Mouse (Mus musculus) left cerebral cortex, postnatal 36 days (tissue): ENCODE data around the gene Nphs1. TPM values are rescaled to one million over a fixed set of nuclear protein-coding genes. Genes with fewer than 3 reads are reported as not detected.
"Not testable (repeated sequence)": the region's sequence is repeated elsewhere in the genome, so short reads cannot be mapped to it uniquely, and the experiment has no call there.

ENCODE experiments used
- DNase-seq, 2 experiments: peaks; one replicate each; pipeline ENCODE4 v3.0.0; 2021 to 2022; ENCODE audit warnings: low spot score in 2 of 2, mixed read lengths in 1 of 2
- intact Hi-C: fragments of 180-260 bp; cut with DNase I; formaldehyde crosslinking; loops from one replicate; pipeline ENCODE4 v1.15.1; 2025
- total RNA-seq, 2 experiments: library from RNA; stranded (reverse); gene quantifications; 2 replicates each; pipeline ENCODE4 v1.2.3; 2021

Nphs1 gene
- total RNA-seq, 2 experiments from 2014 or later, result 0.99 to 1.00 TPM

DNA sequence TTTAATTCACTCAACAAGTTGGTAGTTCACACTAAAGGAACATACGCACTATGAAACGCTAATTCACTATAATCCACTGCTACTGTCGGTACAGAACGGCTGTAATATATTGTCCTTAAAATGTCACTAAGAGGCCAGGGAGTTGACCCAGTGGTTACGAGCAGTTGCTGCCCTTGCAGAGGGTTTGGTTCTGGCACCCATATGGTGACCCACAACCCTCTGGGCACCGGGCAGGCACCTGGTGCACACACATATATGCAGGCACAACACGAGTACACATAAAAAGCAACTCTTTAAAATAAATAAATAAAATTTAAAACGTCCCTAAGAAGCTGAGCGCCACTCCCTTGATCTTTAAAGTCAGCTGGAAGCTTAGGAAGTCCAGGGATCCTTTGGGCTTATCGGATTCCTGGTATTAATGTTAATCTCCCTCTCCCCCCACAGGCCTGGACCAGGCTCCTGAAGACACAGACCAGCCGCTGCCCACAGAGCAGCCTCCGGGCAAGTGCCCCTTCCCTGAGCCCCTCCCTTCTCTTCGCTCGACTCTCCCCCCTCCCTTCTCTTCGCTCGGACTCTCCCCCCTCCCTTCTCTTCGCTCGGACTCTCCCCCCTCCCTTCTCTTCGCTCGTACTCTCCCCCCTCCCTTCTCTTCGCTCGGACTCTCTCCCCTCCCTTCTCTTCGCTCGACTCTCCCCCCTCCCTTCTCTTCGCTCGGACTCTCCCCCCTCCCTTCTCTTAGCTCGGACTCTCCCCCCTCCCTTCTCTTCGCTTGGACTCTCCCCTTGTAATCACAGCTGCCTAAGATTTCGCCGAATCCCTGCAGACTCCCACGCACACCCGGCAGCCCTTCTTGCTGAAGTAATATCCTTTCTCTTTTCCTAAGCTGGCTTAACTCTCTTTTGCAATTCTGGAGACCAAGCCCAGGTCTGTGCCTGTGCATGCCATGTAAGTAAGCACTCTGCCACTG, 19.6 kb downstream of the Nphs1 start:
- intact Hi-C loops, result no loop called here
- DNase-seq, result peak; percentile 46 to 60

DNA sequence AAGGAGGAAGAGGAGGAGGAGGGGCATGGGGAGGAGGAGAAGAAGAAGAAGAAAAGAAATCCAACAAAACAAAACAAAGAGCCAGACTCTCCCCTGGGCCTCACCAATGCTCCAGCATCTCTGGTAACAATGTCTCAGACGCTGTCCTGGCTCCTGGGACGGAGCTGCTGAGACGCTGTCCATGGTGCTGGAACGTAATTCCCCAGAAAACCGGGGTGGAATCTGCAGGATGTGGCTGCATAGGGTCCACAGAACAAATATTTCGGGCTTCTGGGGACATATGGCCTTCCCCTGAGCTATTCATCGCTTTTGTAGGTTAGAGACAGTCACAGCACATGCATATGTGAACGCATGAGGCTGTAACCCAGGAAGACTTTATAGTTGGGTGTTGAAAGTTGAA, 26.1 kb downstream of the Nphs1 start:
- DNase-seq, result no peak
- intact Hi-C loops, result no loop called here

GRCm38 (mm10) chr7:30490251-30490956, 32.3 kb downstream of the Nphs1 start:
- DNase-seq, result peak; percentile 31 to 40
- intact Hi-C loops, result loop anchor here (5.0 kb wide), 2 partner anchors 47 to 48 kb away; partner anchors contain the start of gene Arhgap33

GRCm38 (mm10) chr7:30490957-30491307, 32.8 kb downstream of the Nphs1 start:
- intact Hi-C loops, result loop anchor here (5.0 kb wide), 2 partner anchors 46 to 49 kb away; partner anchors contain the start of gene Arhgap33
- no peak for DNase-seq

GRCm38 (mm10) chr7:30492765-30493164, 34.6 kb downstream of the Nphs1 start:
- DNase-seq, result peak; percentile 57 to 67
- intact Hi-C loops, result loop anchor here (5.0 kb wide), 2 partner anchors 45 to 50 kb away; partner anchors contain the start of gene Arhgap33

GRCm38 (mm10) chr7:30493401-30493931, 35.4 kb downstream of the Nphs1 start, which contains the start of gene Prodh2:
TSS of gene Prodh2 (plus strand) at chr7:30493622.
- intact Hi-C loops, result loop anchor here (5.0 kb wide), 2 partner anchors 44 to 51 kb away; partner anchors contain the start of gene Arhgap33

DNA sequence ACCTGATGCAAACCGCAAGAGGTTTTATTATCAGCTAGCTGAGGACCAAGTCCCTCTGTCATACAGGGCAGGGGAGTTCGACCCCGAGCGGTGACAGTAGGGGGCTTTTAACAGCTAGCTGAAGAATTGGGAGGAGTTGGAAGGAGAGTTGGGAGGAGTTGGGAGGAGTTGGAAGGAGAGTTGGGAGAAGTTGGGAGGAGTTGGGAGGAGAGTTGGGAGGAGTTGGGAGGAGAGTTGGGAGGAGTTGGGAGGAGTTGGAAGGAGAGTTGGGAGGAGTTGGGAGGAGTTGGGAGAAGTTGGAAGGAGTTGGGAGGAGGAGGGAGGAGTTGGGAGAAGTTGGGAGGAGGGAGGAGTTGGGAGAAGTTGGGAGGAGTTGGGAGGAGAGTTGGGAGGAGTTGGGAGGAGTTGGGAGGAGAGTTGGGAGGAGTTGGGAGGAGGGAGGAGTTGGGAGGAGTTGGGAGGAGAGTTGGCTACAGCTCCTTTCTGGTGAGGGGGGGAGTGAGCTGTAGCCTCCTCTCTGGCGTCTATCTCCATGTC, 37.5 kb downstream of the Nphs1 start:
- DNase-seq, intact Hi-C loops: not testable (repeated sequence)

More at GRCm38 (mm10) chr7:30493401-30493931, 35.4 kb downstream of the Nphs1 start, which contains the start of gene Prodh2:
- no peak for DNase-seq

- DNase-seq, intact Hi-C loops: not testable (repeated sequence)
Measured at GRCm38 (mm10) chr7:30501159-30501558, 43.0 kb downstream of the Nphs1 start.

DNA sequence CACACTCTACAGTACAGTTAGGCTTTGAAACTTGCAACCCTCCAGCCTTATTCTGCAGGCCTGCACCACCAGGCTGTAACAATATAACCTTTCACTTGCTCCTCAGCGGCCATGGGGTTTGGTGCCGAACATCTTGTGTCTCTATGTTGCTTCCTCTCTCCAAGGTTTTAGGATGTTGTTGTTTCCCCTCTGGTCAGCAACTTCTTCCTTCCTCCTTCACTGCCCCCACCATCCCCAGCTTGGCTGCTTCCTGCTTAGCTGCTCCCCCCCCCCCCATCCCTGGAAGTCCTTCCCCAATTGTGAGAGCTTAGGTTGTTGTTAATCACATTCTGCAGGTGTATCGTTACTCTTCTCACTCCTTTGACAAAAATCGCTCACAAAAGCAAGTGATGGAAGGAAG, 49.9 kb downstream of the Nphs1 start:
- intact Hi-C loops, result no loop called here
- no peak for DNase-seq

DNA sequence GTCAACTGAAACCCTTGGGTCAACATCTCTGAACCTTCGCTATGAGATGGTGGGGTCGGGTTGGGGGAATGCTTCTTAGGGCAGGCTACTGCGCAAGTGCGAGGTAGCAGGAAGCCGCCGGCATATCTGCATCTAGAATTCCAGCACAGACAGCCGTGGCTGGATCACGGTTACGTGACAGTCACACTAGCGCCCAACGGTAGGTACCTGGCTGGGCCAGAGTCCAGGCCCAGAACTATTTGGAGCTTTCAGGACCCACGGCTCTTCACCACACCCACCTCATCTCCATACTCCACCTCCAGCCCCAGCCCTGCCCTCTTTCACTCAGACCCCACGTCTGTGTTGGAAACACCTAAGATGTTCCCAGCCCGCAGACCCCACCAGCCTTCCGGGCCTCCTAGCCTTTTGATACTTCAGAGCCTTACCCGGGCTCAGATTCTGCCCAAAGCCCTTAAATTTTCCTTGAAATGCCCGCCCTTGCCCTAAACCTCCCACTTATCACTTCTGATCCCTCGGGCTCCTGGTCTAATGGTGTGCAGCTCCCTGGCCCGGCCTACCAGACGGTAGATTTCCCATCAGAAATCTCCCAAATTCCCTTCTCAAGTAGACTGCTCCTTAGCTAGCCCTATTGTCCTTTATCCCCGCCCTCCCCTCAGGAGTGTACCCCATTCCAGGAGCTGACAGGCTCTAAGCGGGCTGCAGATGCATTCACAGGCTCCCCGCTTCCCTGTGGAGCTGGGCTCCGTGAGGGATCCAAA, 57.1 kb downstream of the Nphs1 start:
- no peak for DNase-seq
- intact Hi-C loops, result no loop called here

DNA sequence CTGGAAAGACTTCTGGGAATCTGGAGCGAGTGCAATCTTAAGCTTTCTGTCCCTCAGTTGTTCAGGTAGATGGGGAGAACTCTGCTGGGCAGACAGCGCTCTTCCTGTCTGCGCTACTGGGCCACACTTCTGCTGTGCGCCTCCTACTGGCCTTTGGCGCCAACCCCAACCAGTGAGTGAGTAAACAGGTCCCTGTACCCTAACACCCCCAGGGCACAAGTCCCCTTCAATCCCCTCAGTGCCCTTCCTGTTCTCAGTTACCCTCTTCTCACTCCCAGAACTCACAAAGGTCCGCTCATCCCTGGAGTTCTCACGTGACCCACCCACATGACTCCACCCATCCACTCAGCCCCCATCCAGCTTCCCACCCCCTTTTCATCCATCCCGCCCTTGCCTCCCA, 60.2 kb downstream of the Nphs1 start:
- DNase-seq, result no peak
- intact Hi-C loops, result no loop called here

GRCm38 (mm10) chr7:30520396-30520795, 62.3 kb downstream of the Nphs1 start:
- no peak for DNase-seq
- intact Hi-C loops, result no loop called here

GRCm38 (mm10) chr7:30520856-30521255, 62.7 kb downstream of the Nphs1 start:
- no peak for DNase-seq
- intact Hi-C loops, result no loop called here

GRCm38 (mm10) chr7:30522871-30523270, 64.8 kb downstream of the Nphs1 start:
- DNase-seq, result no peak
- intact Hi-C loops, result no loop called here

GRCm38 (mm10) chr7:30524487-30524886, 66.4 kb downstream of the Nphs1 start:
- no peak for DNase-seq
- intact Hi-C loops, result no loop called here

GRCm38 (mm10) chr7:30525954-30526353, 67.8 kb downstream of the Nphs1 start:
- intact Hi-C loops, result no loop called here
- DNase-seq, result no peak

DNA sequence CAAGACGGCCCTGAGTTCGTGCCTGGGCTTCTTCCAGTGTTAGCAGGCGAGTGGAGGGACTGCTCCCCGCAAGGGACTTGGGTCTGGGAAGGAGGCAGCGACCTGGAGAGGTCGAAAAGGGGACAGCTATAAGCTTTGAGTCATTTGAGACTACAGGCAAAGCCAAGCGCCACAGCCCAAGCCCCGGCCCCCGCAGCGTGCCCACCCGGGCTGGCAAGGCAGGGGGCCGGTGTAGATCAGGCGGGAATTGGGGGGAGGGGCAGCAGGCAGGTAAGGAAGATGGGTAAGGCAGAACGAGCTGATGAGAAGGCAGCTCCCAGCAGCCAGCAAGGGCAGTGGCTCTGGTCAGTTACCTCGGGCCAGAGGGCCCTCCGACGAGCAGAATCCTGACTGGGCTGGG, 68.3 kb downstream of the Nphs1 start:
- DNase-seq, result no peak
- intact Hi-C loops, result no loop called here

- intact Hi-C loops, result no loop called here
- no peak for DNase-seq
Measured at GRCm38 (mm10) chr7:30526981-30527380, 68.9 kb downstream of the Nphs1 start.

DNA sequence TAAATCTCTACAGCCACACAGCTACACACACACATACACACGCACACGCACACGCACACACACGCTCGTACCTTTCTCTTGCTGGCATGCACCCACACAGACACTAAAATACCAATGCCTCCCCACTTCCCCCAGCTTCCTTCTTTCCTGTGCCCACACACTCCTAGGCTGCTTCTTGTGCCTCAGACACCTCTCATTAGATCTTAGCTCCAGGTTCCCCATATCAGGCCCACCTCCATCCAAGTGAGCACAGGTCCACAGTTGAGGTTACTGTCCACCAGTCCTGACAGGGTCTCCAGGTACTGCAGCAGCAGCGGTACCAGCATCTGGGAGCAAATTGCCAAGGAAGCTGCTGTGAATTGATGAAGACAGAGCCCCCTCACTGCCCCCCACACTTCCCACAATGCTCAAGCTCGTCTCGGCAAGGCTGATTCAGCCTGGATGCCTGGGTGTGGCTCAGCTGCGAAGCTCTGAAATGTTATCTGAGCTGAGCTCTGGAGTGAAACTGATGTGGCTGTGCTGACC, 73.2 kb downstream of the Nphs1 start:
- DNase-seq, result peak; percentile 70 to 72
- intact Hi-C loops, result loop anchor here (10.0 kb wide), 1 partner anchor 87 kb away; the partner anchor contains the start of gene Aplp1
